Comparison of ENCODE assay signal across 9 mouse cellular contexts in genomic region chr15:82145408-82145807, GRCm38 (mm10). TPM values are rescaled to one million over a fixed set of nuclear protein-coding genes. Genes with fewer than 3 reads are reported as not detected.
A peak's percentile ranks its signal among the peaks of the same experiment; 100 is the strongest.
DNase-seq lines count a peak whose midpoint lies in the region; ATAC-seq and TF ChIP-seq lines count a peak whose summit lies in the region.
"Had no signal": no experiment of that assay in that cellular context is flagged by ENCODE, and none has a peak within 500 bp of the region (broad histone marks: within the 10 kb centered on the region; RNA-seq: fewer than 3 reads in every experiment).

No protein-coding gene starts in this region.

- TF ChIP-seq POLR2A in embryonic fibroblast, embryonic 13.5 days (IDR thresholded peaks at IDR 0.05; ENCODE audit: low read depth, low read length) = no peak
- no peak for TF ChIP-seq POLR2A in small intestine, adult 2 months (IDR thresholded peaks at IDR 0.05; ENCODE audit: low read depth, low read length)

- peaks cover 68% of the 10 kb centered on the region for H3K4me1 ChIP-seq in megakaryocyte, embryonic 14.5 days
- H3K4me1 ChIP-seq in embryonic fibroblast, embryonic 13.5 days (ENCODE audit: control insufficient read depth, insufficient read depth, low read length) = peaks cover 3% of the 10 kb centered on the region
- H3K4me1 ChIP-seq in limb, embryonic 13.5 days = peaks cover 27% of the 10 kb centered on the region
- H3K4me1 ChIP-seq in small intestine, adult 2 months (ENCODE audit: control insufficient read depth, insufficient read depth, insufficient read length, low read length) = peaks cover 12% of the 10 kb centered on the region; the same call in 1 of the 2 replicates

- H3K27ac ChIP-seq in embryonic fibroblast, embryonic 13.5 days (ENCODE audit: insufficient read depth, low read length) = peak overlapping the region; percentile 97
- peak overlapping the region; percentile 95 for H3K27ac ChIP-seq in limb, embryonic 13.5 days
- H3K27ac ChIP-seq in small intestine, adult 2 months (ENCODE audit: insufficient read depth, low read depth, low read length) = peak overlapping the region; percentile 93

- H3K9ac ChIP-seq in limb, embryonic 13.5 days = no peak overlapping the region

- H3K4me3 ChIP-seq in megakaryocyte, embryonic 14.5 days (replicated peaks) = peak overlapping the region; percentile 33
- no peak overlapping the region for H3K4me3 ChIP-seq in embryonic fibroblast, embryonic 13.5 days (ENCODE audit: insufficient read depth, low read length)
- no peak overlapping the region for H3K4me3 ChIP-seq in limb, embryonic 13.5 days
- H3K4me3 ChIP-seq in small intestine, adult 2 months (ENCODE audit: low read depth, low read length) = no peak overlapping the region

- WGBS in limb, embryonic 13.5 days = 63% methylated on average over 2 of the region's 2 CpGs
- 26% methylated on average over 2 of the region's 2 CpGs for WGBS in small intestine, adult 2 months

- no peak for DNase-seq in urinary bladder, postnatal 14 days (ENCODE audit: low spot score)
- no peak for DNase-seq in gastrocnemius, postnatal 25 days
- DNase-seq in ovary, postnatal 10 days (ENCODE audit: low spot score) = no peak
- DNase-seq: cerebellum, adult 18-20 months had no signal

- H3K27me3 ChIP-seq in megakaryocyte, embryonic 14.5 days (replicated peaks) = no peaks in the 10 kb centered on the region
- H3K27me3 ChIP-seq in limb, embryonic 13.5 days = no peaks in the 10 kb centered on the region
- H3K27me3 ChIP-seq in small intestine, adult 2 months (ENCODE audit: control insufficient read depth, insufficient read depth, low read length) = no peaks in the 10 kb centered on the region

- no peak overlapping the region for H3K4me2 ChIP-seq in limb, embryonic 13.5 days (replicated peaks)

- TF ChIP-seq CTCF in embryonic fibroblast, embryonic 13.5 days (IDR thresholded peaks at IDR 0.05; ENCODE audit: borderline replicate concordance, insufficient read depth, low read length) = no peak
- no peak for TF ChIP-seq CTCF in small intestine, adult 2 months (IDR thresholded peaks at IDR 0.05; ENCODE audit: extremely low read depth, insufficient read length, insufficient replicate concordance, low read depth, low read length)

- ATAC-seq in megakaryocyte, adult 5-6 weeks (ENCODE audit: poor library complexity, severe bottlenecking) = no peak
- no peak for ATAC-seq in limb, embryonic 13.5 days (ENCODE audit: low FRiP score, low read depth)

- peaks cover 41% of the 10 kb centered on the region for H3K36me3 ChIP-seq in megakaryocyte, embryonic 14.5 days (replicated peaks; ENCODE audit: low read length)
- peaks cover 18% of the 10 kb centered on the region for H3K36me3 ChIP-seq in limb, embryonic 13.5 days
- H3K36me3 ChIP-seq in small intestine, adult 2 months (ENCODE audit: control insufficient read depth, insufficient read depth, low read length) = peaks cover 6% of the 10 kb centered on the region

- no peaks in the 10 kb centered on the region for H3K9me3 ChIP-seq in megakaryocyte, embryonic 14.5 days
- no peaks in the 10 kb centered on the region for H3K9me3 ChIP-seq in limb, embryonic 13.5 days

RNA-seq across cellular contexts. Expression of gene Srebf2, which starts 1.6 kb away (rescaled TPM):
- 351 and 1,948 TPM in 2 replicates for polyA plus RNA-seq in megakaryocyte, embryonic 14.5 days (2012; ENCODE audit: insufficient read depth, low replicate concordance)
- total RNA-seq in megakaryocyte, adult 5-6 weeks (2015) = 39.0 and 40.7 TPM in 2 replicates
- 39.8 and 40.7 TPM in 2 replicates for total RNA-seq in megakaryocyte, adult 5-6 weeks (2017)
- 86.4 and 87.3 TPM in 2 replicates for polyA plus RNA-seq in embryonic fibroblast, embryonic 13.5 days (2011; ENCODE audit: insufficient read length, low read depth, missing spikeins)
- polyA plus RNA-seq in limb, embryonic 13.5 days (2015; fragmentation: Nextera tagmentation; extraction: Ambion mirVana) = 168 and 173 TPM in 2 replicates
- 144 and 240 TPM in 2 replicates for polyA plus RNA-seq in small intestine, adult 2 months (2012; rRNA removed)
- 10 to 100 TPM; 12.1 to 14.1 TPM for total RNA-seq in gastrocnemius, postnatal 25 days (2021)

RNA-seq across cellular contexts. Expression of gene Ccdc134, which starts 17.7 kb away (rescaled TPM):
- polyA plus RNA-seq in megakaryocyte, embryonic 14.5 days (2012; ENCODE audit: insufficient read depth, low replicate concordance) = 4.1 and 35.3 TPM in 2 replicates
- total RNA-seq in megakaryocyte, adult 5-6 weeks (2015) = 7.8 and 8.8 TPM in 2 replicates
- total RNA-seq in megakaryocyte, adult 5-6 weeks (2017) = 22.6 and 23.5 TPM in 2 replicates
- polyA plus RNA-seq in embryonic fibroblast, embryonic 13.5 days (2011; ENCODE audit: insufficient read length, low read depth, missing spikeins) = 15.0 and 18.6 TPM in 2 replicates
- 27.6 and 30.3 TPM in 2 replicates for polyA plus RNA-seq in limb, embryonic 13.5 days (2015; fragmentation: Nextera tagmentation; extraction: Ambion mirVana)
- polyA plus RNA-seq in small intestine, adult 2 months (2012; rRNA removed) = 5.6 and 6.9 TPM in 2 replicates
- total RNA-seq in gastrocnemius, postnatal 25 days (2021) = 10 to 100 TPM in 1 of 2 experiments, 1 to 10 TPM in 1; 8.0 to 16.5 TPM
